Mouse (Mus musculus): ENCODE measurements at regions not wholly inside any gene's neighbourhood (a gene's known extent, or its start where the extent isn't known, plus 50 kb on each side); places are given as distances from the start of the nearest gene placed in this dataset.

DNA sequence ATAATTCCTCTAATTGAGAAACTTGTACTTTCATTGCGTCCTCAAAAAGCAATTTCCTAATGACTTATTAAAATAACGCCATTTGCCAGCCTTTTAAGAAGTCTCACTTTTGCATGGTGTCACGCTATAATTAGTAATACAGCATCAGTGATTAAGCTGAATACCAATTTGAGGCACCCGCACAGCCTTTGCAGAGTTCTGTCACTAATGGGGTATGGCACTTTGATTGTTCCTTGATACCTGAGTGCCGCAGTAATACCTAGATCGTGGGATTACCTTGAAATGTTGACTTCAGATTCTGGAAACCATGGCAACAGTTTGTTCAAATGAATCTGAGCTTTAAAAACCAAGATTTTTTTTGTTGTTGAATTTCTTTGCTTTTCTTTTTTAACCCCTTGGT is 202.7 kb upstream of the Igfbp7 start:
- H3K9ac ChIP-seq (ENCODE audit: insufficient read depth, low read depth), result no peak overlapping the region
- H3K36me3 ChIP-seq (replicated peaks in 1 of 2; ENCODE audit: control insufficient read depth in 1 of 2, insufficient read depth in 1 of 2, low read length in 1 of 2), result no peaks in the 10 kb centered on the region
- no peak for DNase-seq (ENCODE audit: extremely low read depth)
- dilution Hi-C loops (cut with MboI; ENCODE audit: extremely low pct_ligation_motif_present, extremely low pct_unique_long_range_greater_than_20kb, low sequenced_read_pairs), result no loop called here
- TF ChIP-seq ZC3H11A (IDR thresholded peaks at IDR 0.05; ENCODE audit: low read depth, low read length) (no peak), UBTF (IDR thresholded peaks at IDR 0.05; ENCODE audit: low read depth, low read length) (no peak), RCOR1 (conservative IDR thresholded peaks at IDR 0.05; ENCODE audit: low read depth, low read length) (no peak), POLR2AphosphoS2 (IDR thresholded peaks at IDR 0.05; ENCODE audit: low read depth, low read length) (no peak), ZKSCAN1 (IDR thresholded peaks at IDR 0.05; ENCODE audit: borderline replicate concordance, low read depth, low read length) (no peak), TCF12 (IDR thresholded peaks at IDR 0.05; ENCODE audit: low read depth, low read length) (no peak), MAZ (IDR thresholded peaks at IDR 0.05; ENCODE audit: low read depth, low read length) (no peak), JUND (conservative IDR thresholded peaks at IDR 0.05; ENCODE audit: low read depth, low read length) (no peak), POLR2A (IDR thresholded peaks at IDR 0.05; ENCODE audit: low read depth, low read length) (no peak), CHD2 (IDR thresholded peaks at IDR 0.05; ENCODE audit: low read length) (no peak)
- no peaks in the 10 kb centered on the region for H3K79me2 ChIP-seq (replicated peaks; ENCODE audit: control insufficient read depth, extremely low read depth, insufficient read depth, poor library complexity, severe bottlenecking)
- no peak overlapping the region for H3K4me3 ChIP-seq (replicated peaks in 1 of 3; ENCODE audit: low read depth in 2 of 3, low read length in 2 of 3, poor library complexity in 1 of 3)
- H3K4me1 ChIP-seq (ENCODE audit: control insufficient read depth in 1 of 2, insufficient read depth in 2 of 2), result no peaks in the 10 kb centered on the region
- in situ Hi-C loops (cut with MboI; ENCODE audit: low pct_ligation_motif_present, low pct_unique_long_range_greater_than_20kb, low sequenced_read_pairs), result no loop called here
- no peaks in the 10 kb centered on the region for H3K9me3 ChIP-seq (replicated peaks; ENCODE audit: low read length)
- H3K27me3 ChIP-seq (replicated peaks), result no peaks in the 10 kb centered on the region
- no peak overlapping the region for H3K4me2 ChIP-seq (ENCODE audit: insufficient read depth, low read depth, poor library complexity, severe bottlenecking)
- H3K27ac ChIP-seq (ENCODE audit: insufficient read depth, low read depth), result no peak overlapping the region

DNA sequence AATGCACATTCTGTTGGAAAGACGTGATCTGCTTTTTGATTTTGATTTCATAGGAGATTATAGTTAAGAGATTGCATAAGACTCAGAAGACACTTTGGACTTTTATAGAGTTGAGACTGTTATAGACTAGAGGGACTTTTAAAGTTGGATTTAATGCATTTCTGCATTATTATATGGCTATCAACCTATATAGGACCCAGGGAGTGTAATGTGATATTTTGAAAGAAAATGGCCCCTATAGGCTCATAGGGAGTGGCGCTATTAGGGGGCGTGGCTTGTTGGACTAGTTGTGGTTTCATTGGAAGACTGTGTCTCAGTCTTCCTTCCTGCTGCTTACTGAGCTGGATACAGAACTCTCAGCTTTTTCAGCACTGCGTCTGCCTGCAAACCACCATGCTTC is 186.9 kb upstream of the Igfbp7 start:
- Histone ChIP-seq H3K4me1 (ENCODE audit: control insufficient read depth in 1 of 2, insufficient read depth in 2 of 2) (0 out of 4 replicates have a peak, but pooled peaks cover 0 to 4% of the 10 kb centered on the region in 2 experiments), H3K9me3 (replicated peaks; ENCODE audit: low read length) (no peaks in the 10 kb centered on the region), H3K79me2 (replicated peaks; ENCODE audit: control insufficient read depth, extremely low read depth, insufficient read depth, poor library complexity, severe bottlenecking) (no peaks in the 10 kb centered on the region), H3K4me3 (replicated peaks in 1 of 3; ENCODE audit: low read depth in 2 of 3, low read length in 2 of 3, poor library complexity in 1 of 3) (no peak overlapping the region), H3K9ac (ENCODE audit: insufficient read depth, low read depth) (no peak overlapping the region), H3K4me2 (ENCODE audit: insufficient read depth, low read depth, poor library complexity, severe bottlenecking) (no peak overlapping the region), H3K36me3 (replicated peaks in 1 of 2; ENCODE audit: control insufficient read depth in 1 of 2, insufficient read depth in 1 of 2, low read length in 1 of 2) (no peaks in the 10 kb centered on the region), H3K27me3 (replicated peaks) (peaks cover 2% of the 10 kb centered on the region), H3K27ac (ENCODE audit: insufficient read depth, low read depth) (no peak overlapping the region)
- TF ChIP-seq HCFC1 (IDR thresholded peaks at IDR 0.05; ENCODE audit: low read depth, low read length) (no peak), MYC (IDR thresholded peaks at IDR 0.05; ENCODE audit: low read depth, low read length) (no peak), KAT2A (IDR thresholded peaks at IDR 0.05; ENCODE audit: insufficient replicate concordance, low read length) (no peak), ELF1 (IDR thresholded peaks at IDR 0.05; ENCODE audit: low read depth, low read length) (no peak), CTCF (conservative IDR thresholded peaks at IDR 0.05 in 1 of 2, IDR thresholded peaks at IDR 0.05 in 1 of 2; ENCODE audit: low read depth in 2 of 2, low read length in 2 of 2) (no peak), E2F4 (IDR thresholded peaks at IDR 0.05; ENCODE audit: insufficient replicate concordance, low read depth, low read length) (no peak), MXI1 (IDR thresholded peaks at IDR 0.05; ENCODE audit: low read depth, low read length) (no peak), IRF4 (IDR thresholded peaks at IDR 0.05; ENCODE audit: low read depth, low read length) (no peak)
- DNase-seq (ENCODE audit: extremely low read depth), result no peak
- dilution Hi-C loops (cut with MboI; ENCODE audit: extremely low pct_ligation_motif_present, extremely low pct_unique_long_range_greater_than_20kb, low sequenced_read_pairs) (no loop called here), in situ Hi-C loops (cut with MboI; ENCODE audit: low pct_ligation_motif_present, low pct_unique_long_range_greater_than_20kb, low sequenced_read_pairs) (no loop called here)
